Mouse (Mus musculus): ENCODE measurements around the gene Gm4778. TPM values are rescaled to one million over a fixed set of nuclear protein-coding genes. Genes with fewer than 3 reads are reported as not detected.
"Not testable (repeated sequence)": the region's sequence is repeated elsewhere in the genome, so short reads cannot be mapped to it uniquely, and the experiment has no call there.

Gm4778 gene
- not detected in 2 replicates for polyA plus RNA-seq (2015; fragmentation: Nextera tagmentation; extraction: Ambion mirVana)

DNA sequence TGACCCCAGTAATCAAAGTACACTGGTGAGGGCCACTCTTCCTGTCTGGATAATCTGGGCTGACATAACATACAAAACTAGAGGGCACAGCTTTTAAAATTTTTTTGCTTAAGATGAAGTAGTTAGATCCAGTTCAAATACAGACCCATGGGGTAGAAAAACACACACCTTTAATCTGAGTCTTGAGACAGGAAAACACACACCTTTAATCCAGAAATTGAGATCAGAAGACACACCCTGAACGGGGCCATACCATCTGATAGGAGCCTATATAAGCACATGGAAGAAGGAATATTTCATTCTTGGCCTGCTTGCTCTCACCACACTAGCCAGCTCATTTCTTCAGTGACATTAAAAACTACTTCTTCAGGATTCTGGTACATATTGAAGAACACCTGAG, at the start of gene Gm4778:
Gene Gm4778, plus strand, starts transcription at position 301 of the 400 bp plus-strand sequence.
- 60% methylated on average over 1 of the region's 1 CpGs for WGBS
- not testable (repeated sequence) for H3K36me3 ChIP-seq (ENCODE audit: control insufficient read depth, insufficient read depth); ATAC-seq (replicated peaks; ENCODE audit: extremely low read depth, insufficient read depth, low FRiP score); H3K9me3 ChIP-seq (replicated peaks; ENCODE audit: control insufficient read depth, low read length); H3K9ac ChIP-seq (ENCODE audit: low read length); H3K4me1 ChIP-seq (ENCODE audit: control insufficient read depth, insufficient read depth, low read length); H3K27me3 ChIP-seq (ENCODE audit: control insufficient read depth, insufficient read depth, low read length); H3K4me3 ChIP-seq (ENCODE audit: low read length); H3K4me2 ChIP-seq (ENCODE audit: low read depth, low read length); H3K27ac ChIP-seq (ENCODE audit: low read length)

DNA sequence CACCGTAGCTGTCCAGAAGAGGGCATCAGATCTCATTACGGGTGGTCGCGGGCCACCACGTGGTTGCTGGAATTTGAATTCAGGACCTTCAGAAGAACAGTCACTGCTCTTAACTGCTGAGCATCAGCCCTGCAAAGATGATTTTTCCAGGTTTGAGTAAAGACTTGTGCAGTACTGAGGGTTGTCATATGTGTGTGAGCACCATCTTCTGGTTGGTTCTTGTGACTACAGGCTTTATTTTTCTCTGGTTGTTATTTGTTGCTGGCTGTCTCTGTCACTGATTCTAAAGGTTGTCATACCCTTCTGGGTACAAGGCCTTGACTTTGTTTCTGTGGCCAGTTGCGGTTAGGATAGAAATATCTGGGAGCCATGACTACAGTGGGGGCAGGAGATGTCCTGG, 3.2 kb upstream of the Gm4778 start:
- Histone ChIP-seq H3K27me3 (ENCODE audit: control insufficient read depth, insufficient read depth, low read length) (no peaks in the 10 kb centered on the region), H3K9me3 (replicated peaks; ENCODE audit: control insufficient read depth, low read length) (no peaks in the 10 kb centered on the region), H3K4me1 (ENCODE audit: control insufficient read depth, insufficient read depth, low read length) (no peaks in the 10 kb centered on the region), H3K4me3 (ENCODE audit: low read length) (no peak overlapping the region), H3K4me2 (ENCODE audit: low read depth, low read length) (no peak overlapping the region), H3K9ac (ENCODE audit: low read length) (no peak overlapping the region), H3K27ac (ENCODE audit: low read length) (no peak overlapping the region), H3K36me3 (ENCODE audit: control insufficient read depth, insufficient read depth) (no peaks in the 10 kb centered on the region)
- 48% methylated on average over 6 of the region's 6 CpGs for WGBS
- no peak for ATAC-seq (replicated peaks; ENCODE audit: extremely low read depth, insufficient read depth, low FRiP score)

DNA sequence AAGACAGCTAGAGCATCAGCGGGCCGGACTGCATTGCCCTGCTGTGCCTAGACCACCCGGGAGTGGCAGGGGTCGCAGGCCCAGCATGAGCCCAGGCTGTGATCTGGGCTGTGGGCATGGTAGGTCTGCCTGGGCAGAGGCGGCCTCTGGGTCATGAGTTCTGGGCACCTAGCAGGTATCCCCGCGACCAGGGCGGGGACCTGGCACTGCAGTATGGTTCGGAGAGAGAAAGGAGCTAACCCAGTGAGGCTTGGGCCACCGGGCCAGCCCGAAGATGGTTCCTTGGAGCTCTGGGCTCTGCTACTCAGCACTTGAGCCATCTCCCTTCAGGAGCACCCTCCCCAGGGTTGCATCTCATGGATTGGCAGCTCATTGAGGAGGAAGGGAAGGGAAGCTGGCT, 12.2 kb downstream of the Gm4778 start:
- no peak for ATAC-seq (replicated peaks; ENCODE audit: extremely low read depth, insufficient read depth, low FRiP score)
- H3K4me2 ChIP-seq (ENCODE audit: low read depth, low read length) = no peak overlapping the region
- 86% methylated on average over 11 of the region's 11 CpGs for whole genome bisulfite sequencing
- H3K9ac ChIP-seq (ENCODE audit: low read length) = no peak overlapping the region
- H3K4me1 ChIP-seq (ENCODE audit: control insufficient read depth, insufficient read depth, low read length) = no peaks in the 10 kb centered on the region
- H3K27me3 ChIP-seq (ENCODE audit: control insufficient read depth, insufficient read depth, low read length) = no peaks in the 10 kb centered on the region
- H3K4me3 ChIP-seq (ENCODE audit: low read length) = no peak overlapping the region
- no peaks in the 10 kb centered on the region for H3K36me3 ChIP-seq (ENCODE audit: control insufficient read depth, insufficient read depth)
- no peaks in the 10 kb centered on the region for H3K9me3 ChIP-seq (replicated peaks; ENCODE audit: control insufficient read depth, low read length)
- no peak overlapping the region for H3K27ac ChIP-seq (ENCODE audit: low read length)

DNA sequence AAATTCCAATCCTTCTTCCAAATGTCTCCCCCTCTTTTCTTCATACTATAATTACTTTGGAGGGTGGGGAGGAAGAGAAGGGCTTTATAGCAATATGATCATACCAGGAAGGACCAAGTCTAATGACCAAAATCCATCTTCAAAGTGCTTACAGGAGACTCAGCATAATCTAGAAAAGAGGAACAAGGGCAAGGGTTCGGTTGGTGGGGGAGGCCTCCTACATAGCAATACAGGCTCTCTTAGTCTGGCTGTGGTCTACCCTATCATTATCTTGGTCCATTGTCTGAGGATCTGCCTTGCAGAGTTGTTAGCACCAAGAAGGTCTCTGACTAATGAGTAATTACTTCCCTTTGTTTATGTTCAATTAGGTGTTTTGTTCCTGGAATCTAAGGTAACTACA, 41.6 kb downstream of the Gm4778 start:
- Histone ChIP-seq H3K27me3 (ENCODE audit: control insufficient read depth, insufficient read depth, low read length) (no peaks in the 10 kb centered on the region), H3K36me3 (ENCODE audit: control insufficient read depth, insufficient read depth) (no peaks in the 10 kb centered on the region), H3K4me1 (ENCODE audit: control insufficient read depth, insufficient read depth, low read length) (peaks cover 2% of the 10 kb centered on the region; the same call in 1 of the 2 replicates), H3K27ac (ENCODE audit: low read length) (no peak overlapping the region), H3K9ac (ENCODE audit: low read length) (no peak overlapping the region), H3K4me2 (ENCODE audit: low read depth, low read length) (no peak overlapping the region), H3K9me3 (replicated peaks; ENCODE audit: control insufficient read depth, low read length) (no peaks in the 10 kb centered on the region), H3K4me3 (ENCODE audit: low read length) (no peak overlapping the region)
- WGBS = 75% methylated on average over 1 of the region's 1 CpGs
- no peak for ATAC-seq (replicated peaks; ENCODE audit: extremely low read depth, insufficient read depth, low FRiP score)

DNA sequence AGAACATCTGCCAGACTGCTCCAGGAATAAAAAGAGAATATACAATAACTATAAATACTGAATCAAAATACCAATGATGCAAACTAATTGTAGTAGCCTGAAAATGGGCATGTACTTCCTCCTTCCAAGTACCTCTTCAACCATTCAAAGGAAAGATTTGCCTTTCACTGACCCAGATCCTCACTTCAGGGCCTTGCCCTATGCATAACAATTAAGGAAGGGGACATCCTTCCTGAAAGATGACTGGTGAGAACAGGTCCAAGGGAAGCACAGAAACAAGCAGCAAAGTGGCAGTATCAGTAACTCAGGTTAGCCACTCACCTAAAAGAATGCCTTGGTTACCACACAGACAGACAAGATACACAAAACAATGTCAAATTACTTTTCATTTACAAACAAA, 43.1 kb downstream of the Gm4778 start:
- H3K27me3 ChIP-seq (ENCODE audit: control insufficient read depth, insufficient read depth, low read length) = no peaks in the 10 kb centered on the region
- no peak overlapping the region for H3K4me2 ChIP-seq (ENCODE audit: low read depth, low read length)
- no peaks in the 10 kb centered on the region for H3K36me3 ChIP-seq (ENCODE audit: control insufficient read depth, insufficient read depth)
- H3K27ac ChIP-seq (ENCODE audit: low read length) = no peak overlapping the region
- no peak for ATAC-seq (replicated peaks; ENCODE audit: extremely low read depth, insufficient read depth, low FRiP score)
- H3K4me3 ChIP-seq (ENCODE audit: low read length) = no peak overlapping the region
- H3K9ac ChIP-seq (ENCODE audit: low read length) = no peak overlapping the region
- no peaks in the 10 kb centered on the region for H3K9me3 ChIP-seq (replicated peaks; ENCODE audit: control insufficient read depth, low read length)
- peaks cover 4% of the 10 kb centered on the region; the same call in 1 of the 2 replicates for H3K4me1 ChIP-seq (ENCODE audit: control insufficient read depth, insufficient read depth, low read length)

DNA sequence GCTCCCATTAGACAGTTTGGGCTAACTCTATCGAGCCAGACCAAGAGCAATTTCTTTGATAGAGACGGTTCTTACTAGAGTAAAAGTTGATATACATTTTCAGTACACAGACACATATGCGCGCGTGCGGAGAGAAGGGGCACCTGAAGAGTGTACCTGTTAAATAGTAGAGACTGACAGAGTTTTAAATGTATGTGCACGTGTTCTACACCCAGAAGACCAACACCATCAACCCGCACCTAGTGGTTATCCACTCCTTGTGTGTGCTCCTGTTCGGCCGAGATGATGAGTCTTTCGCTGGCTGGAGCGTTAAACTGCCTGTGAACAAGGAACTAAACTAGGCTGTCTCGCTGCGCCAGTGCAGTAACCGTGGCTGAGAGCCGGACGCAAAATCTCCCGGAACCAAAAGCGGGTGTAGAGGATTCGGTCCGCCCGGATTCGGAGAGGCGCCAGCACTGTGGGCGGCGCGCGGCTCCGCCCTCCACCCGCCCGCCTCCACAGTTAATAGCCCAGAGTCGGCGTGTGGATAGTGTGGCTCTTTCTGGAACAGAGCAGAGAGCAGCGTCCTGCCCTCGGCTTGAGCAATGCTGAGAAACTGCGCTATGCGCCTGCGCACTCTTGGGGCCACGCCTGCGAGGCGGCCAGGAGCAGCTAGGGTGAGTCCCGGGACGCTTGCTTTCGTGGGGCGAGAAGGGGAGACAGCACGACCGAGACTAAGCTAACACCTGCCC, 46.0 kb downstream of the Gm4778 start, which contains the start of gene Them4:
Gene Them4, plus strand, starts transcription at position 457 of the 731 bp plus-strand sequence.
- H3K4me3 ChIP-seq (ENCODE audit: low read length) = peak within 1 kb of the TSS; percentile 82
- peak within 1 kb of the TSS; percentile 92 for H3K27ac ChIP-seq (ENCODE audit: low read length)
- peak within 1 kb of the TSS; percentile 83 for H3K9ac ChIP-seq (ENCODE audit: low read length)
- H3K36me3 ChIP-seq (ENCODE audit: control insufficient read depth, insufficient read depth) = no peaks in the 10 kb centered on the region
- H3K4me1 ChIP-seq (ENCODE audit: control insufficient read depth, insufficient read depth, low read length) = peaks cover 4% of the 10 kb centered on the region; the same call in 1 of the 2 replicates
- no peaks in the 10 kb centered on the region for H3K9me3 ChIP-seq (replicated peaks; ENCODE audit: control insufficient read depth, low read length)
- H3K4me2 ChIP-seq (ENCODE audit: low read depth, low read length) = peak within 1 kb of the TSS; percentile 83
- WGBS = 2% methylated on average over 47 of the region's 47 CpGs
- ATAC-seq (replicated peaks; ENCODE audit: extremely low read depth, insufficient read depth, low FRiP score) = peak; percentile 100
- no peaks in the 10 kb centered on the region for H3K27me3 ChIP-seq (ENCODE audit: control insufficient read depth, insufficient read depth, low read length)

DNA sequence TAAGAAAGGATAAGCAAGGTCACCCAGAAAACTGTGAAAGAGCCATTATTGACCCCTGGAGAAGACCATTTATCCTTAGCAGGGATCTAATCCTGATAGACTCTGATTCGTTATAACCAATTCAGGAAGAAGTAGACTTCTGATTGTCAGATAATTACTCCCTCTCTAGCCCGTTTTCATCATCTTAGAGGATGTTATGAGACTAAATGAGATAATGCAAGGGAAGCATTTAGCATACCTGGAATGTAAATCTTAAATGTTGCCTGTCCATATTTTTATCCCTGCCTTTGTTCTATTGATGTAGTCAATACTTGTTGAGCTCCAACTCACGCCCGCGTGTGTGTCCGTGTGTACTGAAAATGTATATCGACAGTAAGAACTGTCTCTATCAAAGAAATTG, 46.7 kb downstream of the Gm4778 start:
- Histone ChIP-seq H3K27me3 (ENCODE audit: control insufficient read depth, insufficient read depth, low read length) (no peaks in the 10 kb centered on the region), H3K27ac (ENCODE audit: low read length) (peak overlapping the region; percentile 92), H3K4me1 (ENCODE audit: control insufficient read depth, insufficient read depth, low read length) (peaks cover 4% of the 10 kb centered on the region; the same call in 1 of the 2 replicates), H3K4me3 (ENCODE audit: low read length) (peak overlapping the region; percentile 82), H3K9me3 (replicated peaks; ENCODE audit: control insufficient read depth, low read length) (no peaks in the 10 kb centered on the region), H3K36me3 (ENCODE audit: control insufficient read depth, insufficient read depth) (no peaks in the 10 kb centered on the region), H3K4me2 (ENCODE audit: low read depth, low read length) (peak overlapping the region; percentile 83), H3K9ac (ENCODE audit: low read length) (peak overlapping the region; percentile 83)
- ATAC-seq (replicated peaks; ENCODE audit: extremely low read depth, insufficient read depth, low FRiP score) = no peak
- WGBS = 42% methylated on average over 7 of the region's 7 CpGs

DNA sequence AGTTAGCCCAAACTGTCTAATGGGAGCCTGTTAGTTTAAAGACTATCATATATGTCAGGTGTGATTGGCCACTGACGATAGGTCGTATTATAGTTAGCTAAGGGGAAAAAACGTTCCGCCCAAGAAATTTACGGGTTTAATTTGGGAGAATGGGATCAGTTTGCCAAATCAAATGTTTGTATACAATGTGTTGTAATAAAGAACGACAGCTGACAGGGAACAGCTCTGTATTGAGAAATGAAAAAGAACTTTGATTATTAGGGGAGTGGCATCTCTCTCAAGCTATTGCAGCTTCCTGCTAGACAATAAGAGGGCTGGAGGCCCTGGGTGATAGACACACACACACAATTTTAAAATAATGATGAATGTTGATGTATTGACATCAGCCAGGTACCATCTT, 47.1 kb downstream of the Gm4778 start:
- Histone ChIP-seq H3K27ac (ENCODE audit: low read length) (no peak overlapping the region; the same call in 1 of the 2 replicates), H3K4me3 (ENCODE audit: low read length) (peak overlapping the region; percentile 82), H3K9me3 (replicated peaks; ENCODE audit: control insufficient read depth, low read length) (no peaks in the 10 kb centered on the region), H3K4me1 (ENCODE audit: control insufficient read depth, insufficient read depth, low read length) (peaks cover 4% of the 10 kb centered on the region; the same call in 1 of the 2 replicates), H3K36me3 (ENCODE audit: control insufficient read depth, insufficient read depth) (no peaks in the 10 kb centered on the region), H3K9ac (ENCODE audit: low read length) (peak overlapping the region; percentile 83), H3K4me2 (ENCODE audit: low read depth, low read length) (peak overlapping the region; percentile 83), H3K27me3 (ENCODE audit: control insufficient read depth, insufficient read depth, low read length) (no peaks in the 10 kb centered on the region)
- WGBS = 74% methylated on average over 6 of the region's 6 CpGs
- no peak for ATAC-seq (replicated peaks; ENCODE audit: extremely low read depth, insufficient read depth, low FRiP score)

DNA sequence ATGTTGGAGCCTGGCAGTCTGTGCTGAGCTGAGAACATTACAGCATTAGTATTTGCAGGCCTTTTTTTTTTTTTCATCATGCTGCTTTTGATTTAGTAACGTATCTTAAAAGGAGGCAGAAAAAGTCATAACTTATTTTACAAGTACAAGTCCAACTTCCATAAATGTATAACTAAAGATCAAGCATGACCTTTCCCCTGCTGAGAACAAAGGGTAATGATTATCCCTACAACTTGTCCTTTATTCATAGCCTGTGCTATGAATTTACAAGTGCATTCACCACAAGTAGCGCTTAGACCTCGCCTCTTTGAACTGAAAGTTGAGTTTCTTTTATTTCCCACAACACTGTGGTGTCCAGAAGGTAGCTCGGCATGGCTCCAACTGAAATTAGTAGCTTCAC, 47.5 kb downstream of the Gm4778 start:
- no peak overlapping the region for H3K4me3 ChIP-seq (ENCODE audit: low read length)
- no peak overlapping the region for H3K9ac ChIP-seq (ENCODE audit: low read length)
- H3K27ac ChIP-seq (ENCODE audit: low read length) = no peak overlapping the region
- H3K4me2 ChIP-seq (ENCODE audit: low read depth, low read length) = no peak overlapping the region
- H3K36me3 ChIP-seq (ENCODE audit: control insufficient read depth, insufficient read depth) = no peaks in the 10 kb centered on the region
- H3K9me3 ChIP-seq (replicated peaks; ENCODE audit: control insufficient read depth, low read length) = no peaks in the 10 kb centered on the region
- no peaks in the 10 kb centered on the region for H3K27me3 ChIP-seq (ENCODE audit: control insufficient read depth, insufficient read depth, low read length)
- no peak for ATAC-seq (replicated peaks; ENCODE audit: extremely low read depth, insufficient read depth, low FRiP score)
- WGBS = 90% methylated on average over 4 of the region's 4 CpGs
- H3K4me1 ChIP-seq (ENCODE audit: control insufficient read depth, insufficient read depth, low read length) = peaks cover 4% of the 10 kb centered on the region; the same call in 1 of the 2 replicates

All from heart, embryonic 16.5 days (tissue).